Mouse (Mus musculus): ENCODE measurements around the gene Ednrb. TPM values are rescaled to one million over a fixed set of nuclear protein-coding genes. Genes with fewer than 3 reads are reported as not detected.
A peak's percentile ranks its signal among the peaks of the same experiment; 100 is the strongest.
"Not testable (repeated sequence)": the region's sequence is repeated elsewhere in the genome, so short reads cannot be mapped to it uniquely, and the experiment has no call there.

Ednrb gene
- total RNA-seq, 2 experiments from 2014 or later: 0.20 TPM; not detected in 1

- no peak for ATAC-seq (replicated peaks; ENCODE audit: poor library complexity)
These were observed 20.7 kb downstream of the Ednrb start for GRCm38 (mm10) chr14:103823501-103823900.

GRCm38 (mm10) chr14:103822590-103822989, 21.6 kb downstream of the Ednrb start:
- ATAC-seq (replicated peaks; ENCODE audit: poor library complexity): no peak

GRCm38 (mm10) chr14:103816637-103817308, 27.4 kb downstream of the Ednrb start:
- ATAC-seq (replicated peaks; ENCODE audit: poor library complexity): peak; percentile 60

- peak; percentile 40 for ATAC-seq (replicated peaks; ENCODE audit: poor library complexity)
These were observed 28.7 kb downstream of the Ednrb start for GRCm38 (mm10) chr14:103815542-103815941.

- peak; percentile 45 for ATAC-seq (replicated peaks; ENCODE audit: poor library complexity)
These were observed 30.0 kb downstream of the Ednrb start for GRCm38 (mm10) chr14:103814015-103814691.

GRCm38 (mm10) chr14:103813246-103813645, 31.0 kb downstream of the Ednrb start:
- ATAC-seq (replicated peaks; ENCODE audit: poor library complexity): no peak

GRCm38 (mm10) chr14:103811291-103811690, 32.9 kb downstream of the Ednrb start:
- ATAC-seq (replicated peaks; ENCODE audit: poor library complexity): no peak

- peak; percentile 57 for ATAC-seq (replicated peaks; ENCODE audit: poor library complexity)
These were observed 40.1 kb downstream of the Ednrb start for GRCm38 (mm10) chr14:103803907-103804659.

- ATAC-seq (replicated peaks; ENCODE audit: poor library complexity): no peak
These were observed 47.1 kb downstream of the Ednrb start for GRCm38 (mm10) chr14:103797123-103797522.

GRCm38 (mm10) chr14:103795591-103795990, 48.6 kb downstream of the Ednrb start:
- peak; percentile 77 for ATAC-seq (replicated peaks; ENCODE audit: poor library complexity)

GRCm38 (mm10) chr14:103793409-103793808, 50.8 kb downstream of the Ednrb start:
- peak; percentile 96 for ATAC-seq (replicated peaks; ENCODE audit: poor library complexity)

- ATAC-seq (replicated peaks; ENCODE audit: poor library complexity): no peak
These were observed 51.5 kb downstream of the Ednrb start for GRCm38 (mm10) chr14:103792726-103793125.

- no peak for ATAC-seq (replicated peaks; ENCODE audit: poor library complexity)
These were observed 56.7 kb downstream of the Ednrb start for GRCm38 (mm10) chr14:103787547-103787946.

- peak; percentile 98 for ATAC-seq (replicated peaks; ENCODE audit: poor library complexity)
These were observed 58.9 kb downstream of the Ednrb start for GRCm38 (mm10) chr14:103785096-103785965.

GRCm38 (mm10) chr14:103780336-103780735, 63.9 kb downstream of the Ednrb start:
- ATAC-seq (replicated peaks; ENCODE audit: poor library complexity): not testable (repeated sequence)

GRCm38 (mm10) chr14:103779276-103779675, 64.9 kb downstream of the Ednrb start:
- no peak for ATAC-seq (replicated peaks; ENCODE audit: poor library complexity)

- ATAC-seq (replicated peaks; ENCODE audit: poor library complexity): no peak
These were observed 65.6 kb downstream of the Ednrb start for GRCm38 (mm10) chr14:103778533-103779151.

GRCm38 (mm10) chr14:103778009-103778431, 66.2 kb downstream of the Ednrb start:
- ATAC-seq (replicated peaks; ENCODE audit: poor library complexity): no peak

- peak; percentile 70 for ATAC-seq (replicated peaks; ENCODE audit: poor library complexity)
These were observed 66.8 kb downstream of the Ednrb start for GRCm38 (mm10) chr14:103777386-103777785.
